Mouse (Mus musculus) regulatory T cell (primary cell): ENCODE results near the gene Snapc5.
"Not testable (repeated sequence)": the region's sequence is repeated elsewhere in the genome, so short reads cannot be mapped to it uniquely, and the experiment has no call there.

ENCODE experiments used
- in situ Hi-C: fragments of 300-600 bp; cut with MboI, MseI; formaldehyde crosslinking; loops from one replicate; pipeline ENCODE4 v1.15.1; 2025; ENCODE audit warnings: high pct_unique_total_duplicates

The Snapc5 gene

GRCm38 (mm10) chr9:64178974-64179646, at the start of gene Snapc5:
Gene Snapc5, plus strand, starts transcription at chr9:64179274.
- in situ Hi-C loops: loop anchor here (5.0 kb wide), 1 partner anchor 73 kb away; the partner anchor contains the start of gene Map2k1

- in situ Hi-C loops: no loop called here
Observed at GRCm38 (mm10) chr9:64131623-64132022, 47.5 kb upstream of the Snapc5 start.

GRCm38 (mm10) chr9:64138896-64139295, 40.2 kb upstream of the Snapc5 start:
- in situ Hi-C loops: not testable (repeated sequence)

- in situ Hi-C loops: no loop called here
Observed at GRCm38 (mm10) chr9:64139879-64140278, 39.2 kb upstream of the Snapc5 start.

- in situ Hi-C loops: loop anchor here (10.0 kb wide), 1 partner anchor 138 kb away; no protein-coding TSS in a partner anchor
Observed at GRCm38 (mm10) chr9:64156641-64157040, 22.4 kb upstream of the Snapc5 start.

- in situ Hi-C loops: no loop called here
Observed at GRCm38 (mm10) chr9:64160471-64160870, 18.6 kb upstream of the Snapc5 start.

GRCm38 (mm10) chr9:64169967-64170366, 9.1 kb upstream of the Snapc5 start:
- in situ Hi-C loops: loop anchor here (5.0 kb wide), 1 partner anchor 112 kb away; the partner anchor contains the start of gene Tipin

GRCm38 (mm10) chr9:64172145-64172815, 6.8 kb upstream of the Snapc5 start:
- in situ Hi-C loops: loop anchor here (5.0 kb wide), 1 partner anchor 110 kb away; the partner anchor contains the start of gene Tipin

- in situ Hi-C loops: loop anchor here (5.0 kb wide), 1 partner anchor 109 kb away; the partner anchor contains the start of gene Tipin
Observed at GRCm38 (mm10) chr9:64172816-64173665, 6.0 kb upstream of the Snapc5 start, which contains the start of the genes Zwilch and Rpl4. Gene Zwilch, minus strand, starts transcription at chr9:64173104. Gene Rpl4, plus strand, starts transcription at chr9:64173375.

GRCm38 (mm10) chr9:64173666-64174220, 5.3 kb upstream of the Snapc5 start:
- in situ Hi-C loops: loop anchor here (5.0 kb wide), 1 partner anchor 109 kb away; the partner anchor contains the start of gene Tipin

GRCm38 (mm10) chr9:64174341-64174740, 4.7 kb upstream of the Snapc5 start:
- in situ Hi-C loops: loop anchor here (5.0 kb wide), 1 partner anchor 108 kb away; the partner anchor contains the start of gene Tipin

- in situ Hi-C loops: loop anchor here (5.0 kb wide), 2 partner anchors 78 to 108 kb away; partner anchors contain the start of genes Map2k1 and Tipin
Observed at GRCm38 (mm10) chr9:64174766-64175165, 4.3 kb upstream of the Snapc5 start.

- in situ Hi-C loops: loop anchor here (5.0 kb wide), 1 partner anchor 77 kb away; the partner anchor contains the start of gene Map2k1
Observed at GRCm38 (mm10) chr9:64175378-64175777, 3.7 kb upstream of the Snapc5 start.

GRCm38 (mm10) chr9:64178610-64178973, 482 bp upstream of the Snapc5 start:
- in situ Hi-C loops: loop anchor here (5.0 kb wide), 1 partner anchor 74 kb away; the partner anchor contains the start of gene Map2k1

- in situ Hi-C loops: not testable (repeated sequence)
Observed at GRCm38 (mm10) chr9:64183295-64183694, 4.2 kb downstream of the Snapc5 start.

- in situ Hi-C loops: no loop called here
Observed at GRCm38 (mm10) chr9:64184166-64184840, 5.2 kb downstream of the Snapc5 start.

GRCm38 (mm10) chr9:64193879-64194278, 14.8 kb downstream of the Snapc5 start:
- in situ Hi-C loops: loop anchor here (5.0 kb wide), 1 partner anchor 38 kb away; no protein-coding TSS in a partner anchor

- in situ Hi-C loops: no loop called here
Observed at GRCm38 (mm10) chr9:64195554-64195953, 16.5 kb downstream of the Snapc5 start.

- in situ Hi-C loops: no loop called here
Observed at GRCm38 (mm10) chr9:64197524-64197923, 18.4 kb downstream of the Snapc5 start.

- in situ Hi-C loops: no loop called here
Observed at GRCm38 (mm10) chr9:64198068-64198762, 19.1 kb downstream of the Snapc5 start.
